Mouse (Mus musculus): ENCODE results near the gene Il12a. TPM values are rescaled to one million over a fixed set of nuclear protein-coding genes. Genes with fewer than 3 reads are reported as not detected.
A peak's percentile ranks its signal among the peaks of the same experiment; 100 is the strongest.

Gene Il12a
- polyA plus RNA-seq (2014; fragmentation: Nextera tagmentation; extraction: Ambion mirVana): 0.53 TPM in 1 of 2 replicates, not detected in the other

DNA sequence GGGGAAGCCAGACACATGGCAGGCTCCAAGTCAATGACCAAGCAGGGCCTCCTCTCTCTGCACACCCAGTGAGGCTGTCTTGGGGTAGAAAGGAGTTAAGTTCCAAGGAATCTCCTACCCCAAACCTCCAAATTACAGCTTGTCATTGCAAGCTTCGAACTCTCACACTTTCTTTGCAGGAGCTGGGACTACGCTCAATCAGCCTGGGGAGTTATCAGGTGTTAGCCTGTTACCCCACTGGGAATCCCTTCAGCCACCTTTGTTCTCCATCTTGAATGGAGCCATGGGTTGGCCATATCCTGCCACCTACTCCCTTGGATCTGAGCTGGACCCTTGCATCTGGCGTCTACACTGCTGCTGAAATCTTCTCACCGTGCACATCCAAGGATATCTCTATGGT, at the start of gene Il12a:
Il12a (plus strand) TSS at position 301 of the 400 bp plus-strand sequence.
- Histone ChIP-seq H3K27me3 (ENCODE audit: control insufficient read depth, insufficient read depth, low read length) (no peaks in the 10 kb centered on the region), H3K9me3 (replicated peaks; ENCODE audit: control insufficient read depth, low read length) (no peaks in the 10 kb centered on the region), H3K4me3 (ENCODE audit: low read depth, low read length) (0 out of 2 replicates have a peak within 1 kb of the TSS, but pooled peaks have one; percentile 10), H3K4me2 (peak within 1 kb of the TSS; percentile 47), H3K9ac (ENCODE audit: low read depth, low read length) (no peak within 1 kb of the TSS), H3K36me3 (ENCODE audit: control insufficient read depth, insufficient read depth, low read length) (no peaks in the 10 kb centered on the region), H3K4me1 (ENCODE audit: control insufficient read depth, insufficient read depth, low read length) (0 out of 2 replicates have a peak, but pooled peaks cover 2% of the 10 kb centered on the region), H3K27ac (ENCODE audit: low read depth, low read length) (no peak within 1 kb of the TSS)
- WGBS (ENCODE audit: insufficient replicate concordance): 81% methylated on average over 4 of the region's 4 CpGs
- ATAC-seq (replicated peaks; ENCODE audit: insufficient number of reproducible peaks, low FRiP score, low TSS enrichment): no peak

DNA sequence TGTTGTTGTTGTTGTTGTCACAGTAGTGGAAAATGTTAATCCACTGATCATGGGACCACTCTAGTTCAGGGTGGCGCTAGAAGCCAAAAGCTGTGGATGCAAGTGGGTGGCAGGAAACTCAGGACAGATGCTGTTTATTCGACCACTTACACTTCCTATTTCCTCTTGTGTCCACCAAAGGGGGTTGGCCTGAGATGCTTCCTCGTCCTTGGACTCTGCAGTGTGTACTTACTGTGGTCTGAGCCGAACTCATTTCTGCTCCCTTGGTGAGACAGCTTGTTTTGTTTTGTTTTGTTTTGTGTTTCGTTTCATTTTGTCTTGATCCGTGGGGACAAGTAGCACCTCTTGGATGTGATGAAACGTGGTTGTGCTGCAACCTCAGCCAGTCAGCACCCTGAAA, 47.5 kb upstream of the Il12a start:
- no peaks in the 10 kb centered on the region for H3K4me1 ChIP-seq (ENCODE audit: control insufficient read depth, insufficient read depth, low read length)
- no peaks in the 10 kb centered on the region for H3K36me3 ChIP-seq (ENCODE audit: control insufficient read depth, insufficient read depth, low read length)
- no peak for ATAC-seq (replicated peaks; ENCODE audit: insufficient number of reproducible peaks, low FRiP score, low TSS enrichment)
- no peaks in the 10 kb centered on the region for H3K27me3 ChIP-seq (ENCODE audit: control insufficient read depth, insufficient read depth, low read length)
- H3K4me3 ChIP-seq (ENCODE audit: low read depth, low read length): no peak overlapping the region
- 71% methylated on average over 7 of the region's 7 CpGs for WGBS (ENCODE audit: insufficient replicate concordance)
- H3K27ac ChIP-seq (ENCODE audit: low read depth, low read length): no peak overlapping the region
- H3K9me3 ChIP-seq (replicated peaks; ENCODE audit: control insufficient read depth, low read length): 0 out of 2 replicates have a peak, but pooled peaks cover 2% of the 10 kb centered on the region
- no peak overlapping the region for H3K9ac ChIP-seq (ENCODE audit: low read depth, low read length)
- H3K4me2 ChIP-seq: no peak overlapping the region

GRCm38 (mm10) chr3:68646387-68647130, 43.9 kb upstream of the Il12a start:
- no peak overlapping the region for H3K4me3 ChIP-seq (ENCODE audit: low read depth, low read length)
- no peak overlapping the region for H3K27ac ChIP-seq (ENCODE audit: low read depth, low read length)
- no peak overlapping the region for H3K4me2 ChIP-seq
- ATAC-seq (replicated peaks; ENCODE audit: insufficient number of reproducible peaks, low FRiP score, low TSS enrichment): no peak
- H3K4me1 ChIP-seq (ENCODE audit: control insufficient read depth, insufficient read depth, low read length): no peaks in the 10 kb centered on the region
- no peaks in the 10 kb centered on the region for H3K27me3 ChIP-seq (ENCODE audit: control insufficient read depth, insufficient read depth, low read length)
- H3K9me3 ChIP-seq (replicated peaks; ENCODE audit: control insufficient read depth, low read length): 0 out of 2 replicates have a peak, but pooled peaks cover 2% of the 10 kb centered on the region
- H3K36me3 ChIP-seq (ENCODE audit: control insufficient read depth, insufficient read depth, low read length): no peaks in the 10 kb centered on the region
- 69% methylated on average over 6 of the region's 6 CpGs for WGBS (ENCODE audit: insufficient replicate concordance)
- H3K9ac ChIP-seq (ENCODE audit: low read depth, low read length): no peak overlapping the region

GRCm38 (mm10) chr3:68647282-68647681, 43.2 kb upstream of the Il12a start:
- Histone ChIP-seq H3K27ac (ENCODE audit: low read depth, low read length) (no peak overlapping the region), H3K4me3 (ENCODE audit: low read depth, low read length) (no peak overlapping the region), H3K27me3 (ENCODE audit: control insufficient read depth, insufficient read depth, low read length) (no peaks in the 10 kb centered on the region), H3K9ac (ENCODE audit: low read depth, low read length) (no peak overlapping the region), H3K36me3 (ENCODE audit: control insufficient read depth, insufficient read depth, low read length) (no peaks in the 10 kb centered on the region), H3K9me3 (replicated peaks; ENCODE audit: control insufficient read depth, low read length) (0 out of 2 replicates have a peak, but pooled peaks cover 2% of the 10 kb centered on the region), H3K4me2 (no peak overlapping the region), H3K4me1 (ENCODE audit: control insufficient read depth, insufficient read depth, low read length) (no peaks in the 10 kb centered on the region)
- ATAC-seq (replicated peaks; ENCODE audit: insufficient number of reproducible peaks, low FRiP score, low TSS enrichment): no peak
- WGBS (ENCODE audit: insufficient replicate concordance): 64% methylated on average over 3 of the region's 3 CpGs

DNA sequence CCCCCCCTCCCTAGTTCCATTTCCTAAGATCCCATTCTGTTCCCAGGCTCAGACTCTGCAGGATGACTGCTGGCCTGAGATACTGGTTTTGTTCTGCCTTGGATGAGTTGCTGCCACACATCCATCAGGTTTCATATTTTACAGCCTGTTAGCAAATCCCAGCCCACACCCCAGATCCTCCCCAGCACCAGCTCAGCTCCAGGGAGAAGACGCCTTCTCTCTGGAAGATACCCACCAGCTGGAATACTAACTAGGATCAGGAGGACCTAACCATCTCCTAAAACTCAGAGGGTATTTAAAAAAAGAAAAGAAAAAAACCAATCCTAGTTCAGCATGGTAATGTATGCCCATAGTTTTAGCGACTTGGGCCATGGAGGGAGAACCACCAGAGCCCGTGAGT, 40.2 kb upstream of the Il12a start:
- Histone ChIP-seq H3K27ac (ENCODE audit: low read depth, low read length) (no peak overlapping the region), H3K27me3 (ENCODE audit: control insufficient read depth, insufficient read depth, low read length) (no peaks in the 10 kb centered on the region), H3K36me3 (ENCODE audit: control insufficient read depth, insufficient read depth, low read length) (no peaks in the 10 kb centered on the region), H3K9ac (ENCODE audit: low read depth, low read length) (no peak overlapping the region), H3K4me2 (no peak overlapping the region), H3K9me3 (replicated peaks; ENCODE audit: control insufficient read depth, low read length) (no peaks in the 10 kb centered on the region), H3K4me3 (ENCODE audit: low read depth, low read length) (no peak overlapping the region), H3K4me1 (ENCODE audit: control insufficient read depth, insufficient read depth, low read length) (no peaks in the 10 kb centered on the region)
- WGBS (ENCODE audit: insufficient replicate concordance): 88% methylated on average over 3 of the region's 3 CpGs
- ATAC-seq (replicated peaks; ENCODE audit: insufficient number of reproducible peaks, low FRiP score, low TSS enrichment): no peak

GRCm38 (mm10) chr3:68656607-68657352, 33.7 kb upstream of the Il12a start:
- Histone ChIP-seq H3K27ac (ENCODE audit: low read depth, low read length) (no peak overlapping the region), H3K9ac (ENCODE audit: low read depth, low read length) (no peak overlapping the region), H3K4me3 (ENCODE audit: low read depth, low read length) (no peak overlapping the region), H3K9me3 (replicated peaks; ENCODE audit: control insufficient read depth, low read length) (no peaks in the 10 kb centered on the region), H3K27me3 (ENCODE audit: control insufficient read depth, insufficient read depth, low read length) (no peaks in the 10 kb centered on the region), H3K4me1 (ENCODE audit: control insufficient read depth, insufficient read depth, low read length) (peaks cover 11% of the 10 kb centered on the region; the same call in 1 of the 2 replicates), H3K4me2 (no peak overlapping the region), H3K36me3 (ENCODE audit: control insufficient read depth, insufficient read depth, low read length) (no peaks in the 10 kb centered on the region)
- WGBS (ENCODE audit: insufficient replicate concordance): 68% methylated on average over 4 of the region's 4 CpGs
- no peak for ATAC-seq (replicated peaks; ENCODE audit: insufficient number of reproducible peaks, low FRiP score, low TSS enrichment)

DNA sequence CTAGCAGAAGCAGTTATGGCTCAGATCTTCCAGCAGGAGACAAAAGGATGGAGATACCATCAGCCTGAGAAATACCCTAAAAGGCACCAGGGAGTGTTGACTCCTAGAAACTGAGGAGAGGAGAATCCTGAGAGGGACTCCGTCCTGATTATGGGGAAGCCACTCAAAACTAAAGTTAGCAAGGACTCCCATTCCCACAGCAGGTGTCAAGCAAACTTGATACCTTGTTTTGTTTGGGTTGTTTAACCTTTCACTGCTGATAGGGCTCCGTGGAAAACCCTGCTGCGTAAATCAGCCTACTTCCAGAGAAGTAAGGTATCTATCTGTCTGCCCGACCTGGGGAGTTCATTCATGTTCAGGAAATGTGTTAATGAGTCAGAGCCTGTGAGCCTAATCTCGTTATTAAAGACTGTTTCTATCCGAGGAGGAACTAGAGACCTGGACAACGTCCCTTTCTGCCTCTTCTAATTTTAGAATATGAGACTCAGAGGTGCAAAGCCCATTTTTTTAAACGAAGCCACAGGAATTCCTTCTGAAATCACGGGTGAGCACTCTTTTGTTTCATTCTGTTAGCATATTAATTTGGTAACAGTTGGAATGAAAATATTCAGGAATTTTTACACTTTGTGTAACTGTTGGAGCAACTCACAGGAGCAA, 32.7 kb upstream of the Il12a start:
- no peak for ATAC-seq (replicated peaks; ENCODE audit: insufficient number of reproducible peaks, low FRiP score, low TSS enrichment)
- 10% methylated on average over 9 of the region's 9 CpGs for WGBS (ENCODE audit: insufficient replicate concordance)
- Histone ChIP-seq H3K4me3 (ENCODE audit: low read depth, low read length) (no peak overlapping the region), H3K36me3 (ENCODE audit: control insufficient read depth, insufficient read depth, low read length) (no peaks in the 10 kb centered on the region), H3K9ac (ENCODE audit: low read depth, low read length) (no peak overlapping the region), H3K4me2 (no peak overlapping the region; the same call in 1 of the 2 replicates), H3K27ac (ENCODE audit: low read depth, low read length) (no peak overlapping the region), H3K27me3 (ENCODE audit: control insufficient read depth, insufficient read depth, low read length) (no peaks in the 10 kb centered on the region), H3K9me3 (replicated peaks; ENCODE audit: control insufficient read depth, low read length) (no peaks in the 10 kb centered on the region), H3K4me1 (ENCODE audit: control insufficient read depth, insufficient read depth, low read length) (peaks cover 11% of the 10 kb centered on the region; the same call in 1 of the 2 replicates)

GRCm38 (mm10) chr3:68659996-68660395, 30.4 kb upstream of the Il12a start:
- Histone ChIP-seq H3K4me1 (ENCODE audit: control insufficient read depth, insufficient read depth, low read length) (peaks cover 11% of the 10 kb centered on the region; the same call in 1 of the 2 replicates), H3K4me3 (ENCODE audit: low read depth, low read length) (no peak overlapping the region), H3K36me3 (ENCODE audit: control insufficient read depth, insufficient read depth, low read length) (no peaks in the 10 kb centered on the region), H3K9me3 (replicated peaks; ENCODE audit: control insufficient read depth, low read length) (no peaks in the 10 kb centered on the region), H3K27me3 (ENCODE audit: control insufficient read depth, insufficient read depth, low read length) (no peaks in the 10 kb centered on the region), H3K27ac (ENCODE audit: low read depth, low read length) (no peak overlapping the region), H3K9ac (ENCODE audit: low read depth, low read length) (no peak overlapping the region), H3K4me2 (no peak overlapping the region)
- ATAC-seq (replicated peaks; ENCODE audit: insufficient number of reproducible peaks, low FRiP score, low TSS enrichment): no peak
- WGBS (ENCODE audit: insufficient replicate concordance): 89% methylated on average over 6 of the region's 6 CpGs
